Mouse (Mus musculus): ENCODE measurements around the gene Nxpe3. TPM values are rescaled to one million over a fixed set of nuclear protein-coding genes. Genes with fewer than 3 reads are reported as not detected.

Gene Nxpe3
- total RNA-seq, 2 experiments from 2014 or later = 3.3 to 4.2 TPM

DNA sequence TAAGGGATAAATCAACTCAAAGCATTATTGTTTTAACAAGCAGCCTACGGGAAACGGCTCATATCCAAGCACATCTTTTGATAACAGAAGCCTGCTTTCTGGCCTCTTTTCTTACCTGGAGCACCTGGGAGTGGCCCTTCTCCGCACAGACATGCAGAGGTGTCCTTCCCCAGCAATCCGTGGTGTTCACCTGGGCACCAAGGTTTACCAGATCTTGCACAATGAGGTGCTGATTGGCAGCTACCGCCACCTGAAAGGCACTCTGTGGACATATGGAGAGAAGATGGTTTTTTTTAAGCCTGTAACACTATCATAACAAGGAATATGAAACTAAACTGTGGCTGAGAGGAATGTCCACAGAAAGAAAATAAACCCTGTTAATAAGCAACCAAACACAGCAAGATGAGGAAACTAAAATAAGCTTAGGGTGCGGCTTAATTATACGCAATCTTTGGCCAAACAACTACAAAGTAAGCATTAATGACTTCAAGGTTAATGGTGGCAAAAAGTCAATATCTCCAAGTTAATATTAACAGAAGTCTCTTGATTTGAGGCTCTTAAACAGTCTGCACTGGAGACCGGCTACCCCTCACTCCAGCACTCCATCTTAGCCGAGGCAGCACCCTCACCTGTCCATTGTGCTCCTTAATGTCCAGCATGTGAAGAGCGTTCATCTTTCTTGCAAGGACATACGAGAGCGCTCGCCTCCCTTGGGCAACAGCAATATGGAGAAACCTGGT is 78.7 kb downstream of the Nxpe3 start:
- ATAC-seq (replicated peaks; ENCODE audit: low FRiP score, poor library complexity, severe bottlenecking) = no peak

DNA sequence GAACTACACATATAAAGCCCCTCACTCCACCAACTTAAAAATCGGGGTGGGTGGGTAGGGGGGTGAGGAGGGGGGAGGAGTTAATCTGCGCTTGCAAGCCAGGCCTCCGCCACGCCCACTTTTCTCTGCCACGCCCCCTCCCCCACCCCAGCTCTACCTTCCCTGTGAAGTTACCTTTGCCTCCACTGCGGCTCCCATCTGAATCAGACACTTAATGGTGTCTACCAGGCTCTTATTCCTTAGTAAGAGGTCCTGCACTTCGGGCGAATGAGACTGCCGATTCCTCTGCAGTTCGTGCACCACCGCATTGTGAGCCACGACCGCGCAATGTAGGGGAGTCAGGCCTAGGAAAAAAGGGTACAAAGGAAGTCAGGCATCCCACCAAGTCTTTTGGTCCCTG is 79.6 kb downstream of the Nxpe3 start:
- ATAC-seq (replicated peaks; ENCODE audit: low FRiP score, poor library complexity, severe bottlenecking) = no peak

GRCm38 (mm10) chr16:55814686-55815085 is 80.4 kb downstream of the Nxpe3 start:
- ATAC-seq (replicated peaks; ENCODE audit: low FRiP score, poor library complexity, severe bottlenecking) = no peak

DNA sequence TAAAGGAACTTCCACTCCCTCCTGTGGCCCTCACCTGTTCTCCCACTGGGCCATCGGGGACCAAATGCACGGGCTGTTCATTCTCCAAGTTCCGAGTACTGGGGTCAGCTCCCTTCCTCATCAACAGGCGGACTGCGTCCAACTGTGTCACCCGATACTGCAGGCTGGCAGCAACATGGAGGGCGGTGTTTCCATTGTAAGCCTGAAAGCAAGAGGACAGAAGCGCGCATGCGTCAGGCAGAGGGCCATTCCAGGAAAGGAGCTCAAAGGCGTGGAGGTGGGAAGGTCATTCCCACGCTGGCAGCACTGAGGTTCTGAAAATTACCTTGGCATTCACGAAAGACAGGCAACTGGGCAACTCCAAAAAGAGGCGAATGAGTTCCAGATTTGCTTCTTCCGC is 81.2 kb downstream of the Nxpe3 start:
- ATAC-seq (replicated peaks; ENCODE audit: low FRiP score, poor library complexity, severe bottlenecking) = no peak

- ATAC-seq (replicated peaks; ENCODE audit: low FRiP score, poor library complexity, severe bottlenecking) = no peak
Measured at GRCm38 (mm10) chr16:55811792-55812191, 83.3 kb downstream of the Nxpe3 start.

GRCm38 (mm10) chr16:55809779-55810514 is 85.1 kb downstream of the Nxpe3 start:
- ATAC-seq (replicated peaks; ENCODE audit: low FRiP score, poor library complexity, severe bottlenecking) = no peak

- ATAC-seq (replicated peaks; ENCODE audit: low FRiP score, poor library complexity, severe bottlenecking) = no peak
Measured at GRCm38 (mm10) chr16:55809345-55809744, 85.7 kb downstream of the Nxpe3 start.

- ATAC-seq (replicated peaks; ENCODE audit: low FRiP score, poor library complexity, severe bottlenecking) = no peak
Measured at GRCm38 (mm10) chr16:55807505-55807932, 87.6 kb downstream of the Nxpe3 start.

DNA sequence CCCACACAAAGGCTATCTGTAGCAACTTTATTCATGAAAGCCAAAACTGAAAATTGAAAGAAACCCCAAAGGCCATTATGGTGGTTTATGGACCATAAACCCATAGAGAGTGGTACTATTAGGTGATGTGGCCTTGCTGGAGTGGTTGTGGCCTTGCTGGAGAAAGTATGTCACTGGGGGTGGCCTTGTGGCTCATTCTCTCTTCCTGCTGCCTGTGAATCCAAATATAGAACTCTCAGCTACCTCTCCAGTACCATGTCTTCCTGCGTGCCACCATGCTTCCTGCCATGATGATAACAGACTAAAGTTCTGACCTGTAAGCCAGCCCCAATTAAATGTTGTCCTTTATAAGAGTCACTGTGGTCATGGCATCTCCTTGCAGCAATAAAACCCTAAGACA is 90.3 kb downstream of the Nxpe3 start:
- no peak for ATAC-seq (replicated peaks; ENCODE audit: low FRiP score, poor library complexity, severe bottlenecking)

DNA sequence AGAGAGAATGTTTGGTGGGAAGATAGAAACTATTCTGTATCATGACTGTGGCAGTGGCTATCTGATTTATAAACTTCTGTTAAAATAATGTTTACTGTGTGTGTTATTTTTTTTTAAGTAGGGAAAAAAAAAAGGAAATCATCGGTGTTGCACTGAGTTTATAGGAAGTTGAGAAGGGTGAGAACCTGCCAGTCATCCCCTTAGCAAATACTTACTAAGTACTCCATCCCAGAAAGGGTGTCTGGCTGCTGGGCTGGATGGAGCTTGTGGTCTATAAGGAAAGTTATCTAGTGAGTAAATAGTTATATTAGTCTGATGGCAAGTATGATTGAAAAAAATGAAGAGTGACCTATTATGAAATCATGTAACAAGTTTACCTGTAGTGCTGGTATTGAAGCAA is 93.5 kb downstream of the Nxpe3 start:
- no peak for ATAC-seq (replicated peaks; ENCODE audit: low FRiP score, poor library complexity, severe bottlenecking)

GRCm38 (mm10) chr16:55798845-55799244 is 96.2 kb downstream of the Nxpe3 start:
- ATAC-seq (replicated peaks; ENCODE audit: low FRiP score, poor library complexity, severe bottlenecking) = no peak

- ATAC-seq (replicated peaks; ENCODE audit: low FRiP score, poor library complexity, severe bottlenecking) = no peak
Measured at GRCm38 (mm10) chr16:55790326-55790725, 104.8 kb downstream of the Nxpe3 start.

Other genes starting within 250 kb of the Nxpe3 start
- 8.8 and 11.2 TPM in 2 replicates for gene Nfkbiz, start 56.4 kb downstream of the Nxpe3 start, total RNA-seq (2015; ENCODE audit: low replicate concordance)
- gene Nfkbiz, start 56.4 kb downstream of the Nxpe3 start, total RNA-seq (2017; ENCODE audit: low replicate concordance) = 4.5 and 6.0 TPM in 2 replicates
- 27.0 and 28.1 TPM in 2 replicates for gene Cep97, start 39.6 kb upstream of the Nxpe3 start, total RNA-seq (2015; ENCODE audit: low replicate concordance)
- gene Cep97, start 39.6 kb upstream of the Nxpe3 start, total RNA-seq (2017; ENCODE audit: low replicate concordance) = 17.6 and 18.2 TPM in 2 replicates
- gene Rpl24, start 71.0 kb upstream of the Nxpe3 start, total RNA-seq (2015; ENCODE audit: low replicate concordance) = 398 and 515 TPM in 2 replicates
- 194 and 260 TPM in 2 replicates for gene Rpl24, start 71.0 kb upstream of the Nxpe3 start, total RNA-seq (2017; ENCODE audit: low replicate concordance)
- 25.6 and 26.7 TPM in 2 replicates for gene Zbtb11, start 78.6 kb upstream of the Nxpe3 start, total RNA-seq (2015; ENCODE audit: low replicate concordance)
- 37.4 and 39.4 TPM in 2 replicates for gene Zbtb11, start 78.6 kb upstream of the Nxpe3 start, total RNA-seq (2017; ENCODE audit: low replicate concordance)
- gene Pcnp, start 134.5 kb upstream of the Nxpe3 start, total RNA-seq (2015; ENCODE audit: low replicate concordance) = 75.0 and 95.2 TPM in 2 replicates
- 97.5 and 100.0 TPM in 2 replicates for gene Pcnp, start 134.5 kb upstream of the Nxpe3 start, total RNA-seq (2017; ENCODE audit: low replicate concordance)
- 5.4 and 15.1 TPM in 2 replicates for gene Trmt10c, start 142.5 kb upstream of the Nxpe3 start, total RNA-seq (2015; ENCODE audit: low replicate concordance)
- gene Trmt10c, start 142.5 kb upstream of the Nxpe3 start, total RNA-seq (2017; ENCODE audit: low replicate concordance) = 4.0 and 9.4 TPM in 2 replicates
- gene Senp7, start 153.1 kb upstream of the Nxpe3 start, total RNA-seq (2015; ENCODE audit: low replicate concordance) = 96.2 and 108 TPM in 2 replicates
- 99.2 and 106 TPM in 2 replicates for gene Senp7, start 153.1 kb upstream of the Nxpe3 start, total RNA-seq (2017; ENCODE audit: low replicate concordance)